Mouse (Mus musculus) ES-Bruce4 (cell line): ENCODE measurements at regions not wholly inside any gene's neighbourhood (a gene's known extent, or its start where the extent isn't known, plus 50 kb on each side); places are given as distances from the start of the nearest gene placed in this dataset.

Experiments
- H3K27ac ChIP-seq: 2 replicates; pipeline ENCODE4 v1.5.1; 2012; ENCODE audit warnings: low read length, inconsistent platforms; ENCODE audit not compliant: insufficient read depth
- H3K27me3 ChIP-seq: 2 replicates; pipeline ENCODE4 v1.6.1; 2012; ENCODE audit warnings: mild to moderate bottlenecking, low read length, inconsistent platforms; ENCODE audit not compliant: control insufficient read depth, poor library complexity, insufficient read depth, severe bottlenecking
- H3K36me3 ChIP-seq: 2 replicates; pipeline ENCODE4 v1.6.1; 2012; ENCODE audit warnings: inconsistent platforms, mild to moderate bottlenecking, low read length, moderate library complexity; ENCODE audit not compliant: control insufficient read depth, poor library complexity, insufficient read depth, severe bottlenecking
- H3K4me1 ChIP-seq: one replicate; pipeline ENCODE4 v1.8.1; 2011; ENCODE audit warnings: low read length; ENCODE audit not compliant: control insufficient read depth, insufficient read depth
- H3K4me3 ChIP-seq: 2 replicates; pipeline ENCODE4 v1.5.1; 2011; ENCODE audit warnings: low read depth, mild to moderate bottlenecking, low read length
- H3K9ac ChIP-seq: 2 replicates; pipeline ENCODE4 v1.6.1; 2012; ENCODE audit warnings: low read depth, mild to moderate bottlenecking, inconsistent platforms; ENCODE audit not compliant: poor library complexity, severe bottlenecking
- H3K9me3 ChIP-seq: replicated peaks from 2 replicates; pipeline ENCODE4 v1.6.1; 2012; ENCODE audit warnings: mild to moderate bottlenecking, low read length, inconsistent platforms; ENCODE audit not compliant: control insufficient read depth, poor library complexity, insufficient read depth, severe bottlenecking
- CTCF ChIP-seq: IDR thresholded peaks from one replicate; pipeline ENCODE4 v1.8.1; 2011; ENCODE audit warnings: low read depth, low read length
- EP300 ChIP-seq: IDR thresholded peaks from 2 replicates; pipeline ENCODE4 v1.6.1; 2011; ENCODE audit warnings: low read depth, low read length; ENCODE audit not compliant: insufficient read depth
- POLR2A ChIP-seq: IDR thresholded peaks from one replicate; pipeline ENCODE4 v1.8.1; 2011; ENCODE audit warnings: low read length; ENCODE audit not compliant: insufficient read depth

DNA sequence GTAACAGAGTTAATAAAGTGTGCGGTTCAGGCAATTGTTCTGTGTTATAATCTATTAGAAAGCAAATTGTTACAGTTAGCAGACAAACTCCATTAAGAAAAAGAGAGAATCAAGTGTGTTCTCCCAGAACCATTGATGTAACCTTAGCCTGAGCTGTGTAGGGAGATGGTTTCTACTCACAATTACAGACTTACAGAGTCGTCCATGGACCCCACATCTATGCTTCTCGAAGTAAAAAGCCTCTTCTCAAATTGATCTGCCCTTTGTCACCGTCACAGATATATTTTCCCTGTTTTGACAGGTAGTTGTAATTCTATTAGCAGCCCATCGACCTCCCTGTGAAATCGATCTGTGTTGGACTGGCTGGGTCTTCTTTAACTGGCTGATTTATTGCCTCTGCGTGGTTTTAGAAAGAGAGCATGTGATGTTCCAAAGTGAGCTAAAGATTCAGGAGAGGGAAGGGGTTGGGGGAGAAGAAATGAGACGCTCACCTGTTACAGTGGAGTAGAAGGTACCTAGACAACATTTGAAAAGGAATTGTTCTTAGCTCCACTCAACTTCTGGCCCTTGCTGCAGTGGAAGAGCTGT, 54.7 kb upstream of the Map3k7 start:
- H3K9me3 ChIP-seq, result no peaks in the 10 kb centered on the region
- TF ChIP-seq CTCF (no peak), EP300 (no peak), POLR2A (no peak)
- no peaks in the 10 kb centered on the region for H3K27me3 ChIP-seq
- H3K4me1 ChIP-seq, result no peaks in the 10 kb centered on the region
- no peak overlapping the region for H3K9ac ChIP-seq
- no peaks in the 10 kb centered on the region for H3K36me3 ChIP-seq
- H3K4me3 ChIP-seq, result no peak overlapping the region
- H3K27ac ChIP-seq, result no peak overlapping the region
